Mouse (Mus musculus) heart, embryonic 11.5 days (tissue): ENCODE results near the gene Gys2. TPM values are rescaled to one million over a fixed set of nuclear protein-coding genes. Genes with fewer than 3 reads are reported as not detected.
A peak's percentile ranks its signal among the peaks of the same experiment; 100 is the strongest.
"Not testable (repeated sequence)": the region's sequence is repeated elsewhere in the genome, so short reads cannot be mapped to it uniquely, and the experiment has no call there.

ENCODE experiments used
- ATAC-seq: fragments of 200-750 bp; cut with Nextera tagmentation; replicated peaks from 2 replicates; pipeline ENCODE4 v1.8.0; 2017; ENCODE audit warnings: moderate library complexity; ENCODE audit not compliant: insufficient number of reproducible peaks, low FRiP score, low TSS enrichment
- H3K27ac ChIP-seq: fragments of 300-500 bp; sonication (generic); 2 replicates; pipeline ENCODE4 v1.5.1; 2014; ENCODE audit warnings: mild to moderate bottlenecking, low read depth, low read length
- H3K27me3 ChIP-seq: fragments of 300-500 bp; sonication (generic); 2 replicates; pipeline ENCODE4 v1.6.1; 2014; ENCODE audit warnings: mild to moderate bottlenecking, low read length, mixed read lengths; ENCODE audit not compliant: control insufficient read depth, insufficient read depth
- H3K36me3 ChIP-seq: fragments of 300-500 bp; sonication (generic); 2 replicates; pipeline ENCODE4 v1.6.1; 2014; ENCODE audit warnings: mild to moderate bottlenecking, low read length, moderate library complexity, mixed read lengths; ENCODE audit not compliant: control insufficient read depth, insufficient read depth
- H3K4me1 ChIP-seq: fragments of 300-500 bp; sonication (generic); 2 replicates; pipeline ENCODE4 v1.6.1; 2014; ENCODE audit warnings: low read length; ENCODE audit not compliant: control insufficient read depth, insufficient read depth
- H3K4me2 ChIP-seq: fragments of 300-500 bp; sonication (generic); 2 replicates; pipeline ENCODE4 v1.6.1; 2014; ENCODE audit warnings: mild to moderate bottlenecking, moderate library complexity
- H3K4me3 ChIP-seq: fragments of 300-500 bp; sonication (generic); 2 replicates; pipeline ENCODE4 v1.5.1; 2014; ENCODE audit warnings: low read depth, low read length
- H3K9ac ChIP-seq: fragments of 300-500 bp; sonication (generic); 2 replicates; pipeline ENCODE4 v1.6.1; 2014; ENCODE audit warnings: mild to moderate bottlenecking, low read depth, low read length, moderate library complexity
- H3K9me3 ChIP-seq: fragments of 300-500 bp; sonication (generic); replicated peaks from 2 replicates; pipeline ENCODE4 v1.6.1; 2016; ENCODE audit warnings: low read length; ENCODE audit not compliant: control insufficient read depth
- WGBS: fragments of 180-500 bp; shearing (Covaris S2); extraction: QIAGEN DNeasy Blood & Tissue Kit; methylation state at CpG from one replicate; pipeline ENCODE4 v1.1.7; 2014; ENCODE audit not compliant: insufficient replicate concordance; 5-methylcytosine and 5-hydroxymethylcytosine counted together
- polyA plus RNA-seq: library from polyadenylated mRNA; unstranded; fragments of >200 nt; fragmentation: Nextera tagmentation; extraction: Ambion mirVana; gene quantifications from 2 replicates; pipeline ENCODE4 v1.2.1, GENCODE M21; 2014

Gene Gys2
- polyA plus RNA-seq, 1 experiment from 2014 or later: 0.36 TPM

GRCm38 (mm10) chr6:142507033-142507784 is 34.3 kb upstream of the Gys2 start:
- peak overlapping the region; percentile 73 for H3K4me3 ChIP-seq
- H3K4me1 ChIP-seq: peaks cover 24% of the 10 kb centered on the region
- no peaks in the 10 kb centered on the region for H3K9me3 ChIP-seq
- peaks cover 6% of the 10 kb centered on the region; the same call in 1 of the 2 replicates for H3K36me3 ChIP-seq
- ATAC-seq: peak; percentile 47
- H3K9ac ChIP-seq: peak overlapping the region; percentile 85
- H3K4me2 ChIP-seq: peak overlapping the region; percentile 80
- H3K27ac ChIP-seq: peak overlapping the region; percentile 85
- H3K27me3 ChIP-seq: peaks cover 4% of the 10 kb centered on the region; the same call in 1 of the 2 replicates
- under 1% methylated on average over 30 of the region's 30 CpGs for WGBS

- Histone ChIP-seq H3K9ac (peak overlapping the region; percentile 85), H3K36me3 (peaks cover 8% of the 10 kb centered on the region; the same call in 1 of the 2 replicates)
- 2% methylated on average over 10 of the region's 10 CpGs for WGBS
These were observed 33.6 kb upstream of the Gys2 start for GRCm38 (mm10) chr6:142506338-142507032.

GRCm38 (mm10) chr6:142503601-142504000 is 30.7 kb upstream of the Gys2 start:
- no peak overlapping the region for H3K4me2 ChIP-seq

More at GRCm38 (mm10) chr6:142506338-142507032, 33.6 kb upstream of the Gys2 start:
- no peak for ATAC-seq
- no peaks in the 10 kb centered on the region; the same call in 1 of the 2 replicates for H3K27me3 ChIP-seq
- peak overlapping the region; percentile 80 for H3K4me2 ChIP-seq
- H3K9me3 ChIP-seq: no peaks in the 10 kb centered on the region
- peaks cover 24% of the 10 kb centered on the region for H3K4me1 ChIP-seq
- H3K27ac ChIP-seq: 0 out of 2 replicates have a peak overlapping the region, but pooled peaks have one; percentile 85
- H3K4me3 ChIP-seq: peak overlapping the region; percentile 73

GRCm38 (mm10) chr6:142502519-142503125 is 29.7 kb upstream of the Gys2 start:
- Histone ChIP-seq H3K4me3 (no peak overlapping the region), H3K9ac (no peak overlapping the region), H3K27me3 (no peaks in the 10 kb centered on the region), H3K27ac (no peak overlapping the region), H3K4me1 (peaks cover 14% of the 10 kb centered on the region), H3K4me2 (no peak overlapping the region), H3K36me3 (peaks cover 20% of the 10 kb centered on the region), H3K9me3 (no peaks in the 10 kb centered on the region)
- ATAC-seq: no peak
- 86% methylated on average over 10 of the region's 10 CpGs for WGBS

More at GRCm38 (mm10) chr6:142503601-142504000, 30.7 kb upstream of the Gys2 start:
- H3K27me3 ChIP-seq: no peaks in the 10 kb centered on the region
- H3K9me3 ChIP-seq: no peaks in the 10 kb centered on the region
- H3K36me3 ChIP-seq: peaks cover 11% of the 10 kb centered on the region
- ATAC-seq: no peak
- no peak overlapping the region for H3K27ac ChIP-seq
- WGBS: 76% methylated on average over 8 of the region's 8 CpGs
- H3K4me1 ChIP-seq: peaks cover 20% of the 10 kb centered on the region
- H3K4me3 ChIP-seq: no peak overlapping the region
- H3K9ac ChIP-seq: no peak overlapping the region

GRCm38 (mm10) chr6:142490114-142490513 is 17.2 kb upstream of the Gys2 start:
- H3K36me3 ChIP-seq: peaks cover 35% of the 10 kb centered on the region
- H3K4me1 ChIP-seq, H3K9ac ChIP-seq, H3K9me3 ChIP-seq, ATAC-seq, H3K4me2 ChIP-seq, H3K27ac ChIP-seq, H3K27me3 ChIP-seq, H3K4me3 ChIP-seq: not testable (repeated sequence)
- 92% methylated on average over 6 of the region's 6 CpGs for WGBS

- no peak for ATAC-seq
These were observed 14.7 kb upstream of the Gys2 start for GRCm38 (mm10) chr6:142487638-142488037.

GRCm38 (mm10) chr6:142485478-142486123 is 12.7 kb upstream of the Gys2 start:
- no peak for ATAC-seq

More at GRCm38 (mm10) chr6:142487638-142488037, 14.7 kb upstream of the Gys2 start:
- Histone ChIP-seq H3K27ac (no peak overlapping the region), H3K9me3 (no peaks in the 10 kb centered on the region), H3K4me3 (no peak overlapping the region), H3K36me3 (peaks cover 33% of the 10 kb centered on the region), H3K4me1 (no peaks in the 10 kb centered on the region), H3K9ac (no peak overlapping the region), H3K27me3 (no peaks in the 10 kb centered on the region), H3K4me2 (no peak overlapping the region)
- 86% methylated on average over 9 of the region's 9 CpGs for WGBS

GRCm38 (mm10) chr6:142477239-142477638 is 4.3 kb upstream of the Gys2 start:
- no peak overlapping the region for H3K4me3 ChIP-seq
- WGBS: 70% methylated on average over 7 of the region's 7 CpGs
- no peak for ATAC-seq
- no peak overlapping the region for H3K27ac ChIP-seq
- no peaks in the 10 kb centered on the region for H3K36me3 ChIP-seq
- H3K4me1 ChIP-seq: no peaks in the 10 kb centered on the region
- no peaks in the 10 kb centered on the region for H3K9me3 ChIP-seq
- H3K4me2 ChIP-seq: no peak overlapping the region
- no peaks in the 10 kb centered on the region for H3K27me3 ChIP-seq
- no peak overlapping the region for H3K9ac ChIP-seq

More at GRCm38 (mm10) chr6:142485478-142486123, 12.7 kb upstream of the Gys2 start:
- H3K4me1 ChIP-seq: no peaks in the 10 kb centered on the region
- H3K9ac ChIP-seq: no peak overlapping the region
- H3K27me3 ChIP-seq: no peaks in the 10 kb centered on the region
- no peak overlapping the region for H3K27ac ChIP-seq
- H3K4me2 ChIP-seq: no peak overlapping the region
- H3K9me3 ChIP-seq: no peaks in the 10 kb centered on the region
- 86% methylated on average over 4 of the region's 4 CpGs for WGBS
- H3K4me3 ChIP-seq: no peak overlapping the region
- H3K36me3 ChIP-seq: peaks cover 25% of the 10 kb centered on the region
